Comparison of ENCODE assay signal across 24 mouse cellular contexts in genomic region chr4:12501086-12501485, GRCm38 (mm10).
DNase-seq lines count a peak whose midpoint lies in the region; ATAC-seq and TF ChIP-seq lines count a peak whose summit lies in the region.
"Had no signal": no experiment of that assay in that cellular context is flagged by ENCODE, and none has a peak within 500 bp of the region (broad histone marks: within the 10 kb centered on the region; RNA-seq: fewer than 3 reads in every experiment).

No protein-coding gene starts in this region.

- H3K9me3 ChIP-seq in hindbrain, embryonic 13.5 days, result no peaks in the 10 kb centered on the region
- H3K9me3 ChIP-seq: forebrain, embryonic 10.5 days; forebrain, embryonic 13.5 days; hindbrain, embryonic 10.5 days had no signal

- H3K9ac ChIP-seq in hindbrain, embryonic 13.5 days, result no peak overlapping the region
- H3K9ac ChIP-seq: forebrain, embryonic 13.5 days; hindbrain, embryonic 14.5 days had no signal

- peaks cover 33% of the 10 kb centered on the region for H3K4me1 ChIP-seq in bone marrow macrophage, adult 2 months (ENCODE audit: control insufficient read depth, insufficient read depth, low read length)
- peaks cover 3% of the 10 kb centered on the region for H3K4me1 ChIP-seq in hindbrain, embryonic 13.5 days (replicated peaks)
- H3K4me1 ChIP-seq: forebrain, embryonic 10.5 days had no signal

- no peak for TF ChIP-seq CTCF in bone marrow macrophage, adult 2 months (IDR thresholded peaks at IDR 0.05; ENCODE audit: low read depth, low read length)

- ATAC-seq in hindbrain, embryonic 13.5 days (ENCODE audit: low FRiP score), result no peak
- ATAC-seq: CD4-positive, CD25-positive, alpha-beta regulatory T cell, adult 4 months; forebrain, embryonic 13.5 days; forebrain, embryonic 16.5 days; hindbrain, postnatal 0 days; inflammation-experienced regulatory T-cells, adult 6 months; intestine, embryonic 16.5 days; Patski had no signal

- no peaks in the 10 kb centered on the region for H3K36me3 ChIP-seq in macrophage (ENCODE audit: inconsistent target)
- no peaks in the 10 kb centered on the region for H3K36me3 ChIP-seq in hindbrain, embryonic 13.5 days
- H3K36me3 ChIP-seq: forebrain, embryonic 10.5 days; hindbrain, embryonic 10.5 days had no signal

- H3K27me3 ChIP-seq in hindbrain, embryonic 13.5 days, result no peaks in the 10 kb centered on the region
- H3K27me3 ChIP-seq: forebrain, embryonic 13.5 days had no signal

- no peak overlapping the region for H3K4me2 ChIP-seq in hindbrain, embryonic 13.5 days
- H3K4me2 ChIP-seq: forebrain, embryonic 13.5 days; heart, embryonic 11.5 days; hindbrain, embryonic 14.5 days had no signal

- peak overlapping the region; percentile 82 for H3K27ac ChIP-seq in bone marrow macrophage, adult 2 months (ENCODE audit: insufficient read depth, low read depth, low read length)
- H3K27ac ChIP-seq in macrophage, result peak overlapping the region; percentile 79
- no peak overlapping the region for H3K27ac ChIP-seq in hindbrain, embryonic 13.5 days
- H3K27ac ChIP-seq: forebrain, embryonic 10.5 days; forebrain, embryonic 13.5 days; hindbrain, embryonic 10.5 days; hindbrain, embryonic 14.5 days; hindbrain, postnatal 0 days had no signal

- 25% methylated on average over 7 of the region's 8 CpGs for WGBS in macrophage (ENCODE audit: missing documents)
- 91% methylated on average over 8 of the region's 8 CpGs for WGBS in hindbrain, embryonic 13.5 days

- no peak for TF ChIP-seq POLR2A in bone marrow macrophage, adult 2 months (IDR thresholded peaks at IDR 0.05; ENCODE audit: borderline replicate concordance, low read depth, low read length)

- DNase-seq in heart, adult 11 months, result peak; percentile 35
- DNase-seq in heart, postnatal 4 days, result no peak
- DNase-seq in 416B (ENCODE audit: low read depth), result peak; percentile 75
- DNase-seq in spleen, postnatal 4 days (ENCODE audit: low spot score in 2 of 2), result no peak
- DNase-seq: adrenal gland, postnatal 10 days; adrenal gland, postnatal 36 days; cerebellum, adult 11-12 months; cerebellum, adult 8-10 months; cerebellum, postnatal 14 days; gastrocnemius, postnatal 25 days had no signal

- no peak overlapping the region for H3K4me3 ChIP-seq in bone marrow macrophage, adult 2 months (ENCODE audit: insufficient read depth, low read length)
- H3K4me3 ChIP-seq in macrophage (ENCODE audit: inconsistent target), result no peak overlapping the region
- H3K4me3 ChIP-seq in hindbrain, embryonic 13.5 days, result no peak overlapping the region
- H3K4me3 ChIP-seq: forebrain, embryonic 10.5 days; forebrain, embryonic 13.5 days; hindbrain, embryonic 10.5 days had no signal

- no peaks in the 10 kb centered on the region for H3K79me2 ChIP-seq in macrophage (ENCODE audit: inconsistent target)

Comparison
In these comparisons a context has a peak if more than half of its experiments do, and no peak if none do; other contexts are left out.
1. DNase-seq: peak in heart, adult 11 months (single experiment) and 416B (single experiment); none in heart, postnatal 4 days (single experiment) and spleen, postnatal 4 days (0 of 2).